Mouse (Mus musculus) kidney, adult 9 months (tissue): ENCODE measurements around the gene Gm7544.
"Not testable (repeated sequence)": the region's sequence is repeated elsewhere in the genome, so short reads cannot be mapped to it uniquely, and the experiment has no call there.

Source experiments
- DNase-seq: peaks from one replicate; pipeline ENCODE4 v3.0.0; 2022

The Gm7544 gene

GRCm38 (mm10) chr1:82955913-82956312 is at the start of gene Gm7544:
Gene Gm7544, minus strand, starts transcription at chr1:82956013.
- DNase-seq = not testable (repeated sequence)

- DNase-seq = not testable (repeated sequence)
Observed at GRCm38 (mm10) chr1:83000306-83000705, 44.5 kb upstream of the Gm7544 start, which contains the start of gene Gm47959. Gene Gm47959, plus strand, starts transcription at chr1:83000548.

GRCm38 (mm10) chr1:82993947-82994346 is 38.1 kb upstream of the Gm7544 start:
- DNase-seq = no peak

GRCm38 (mm10) chr1:82992093-82992492 is 36.3 kb upstream of the Gm7544 start:
- peak; percentile 88 for DNase-seq

GRCm38 (mm10) chr1:82991596-82991995 is 35.8 kb upstream of the Gm7544 start:
- peak; percentile 11 for DNase-seq

- DNase-seq = peak; percentile 78
Observed at GRCm38 (mm10) chr1:82991062-82991461, 35.2 kb upstream of the Gm7544 start.

- peak; percentile 84 for DNase-seq
Observed at GRCm38 (mm10) chr1:82987530-82988198, 31.9 kb upstream of the Gm7544 start.

- DNase-seq = no peak
Observed at GRCm38 (mm10) chr1:82986738-82987137, 30.9 kb upstream of the Gm7544 start.

- DNase-seq = no peak
Observed at GRCm38 (mm10) chr1:82977840-82978239, 22.0 kb upstream of the Gm7544 start.

- peak; percentile 32 for DNase-seq
Observed at GRCm38 (mm10) chr1:82975750-82976149, 19.9 kb upstream of the Gm7544 start.

GRCm38 (mm10) chr1:82974342-82974741 is 18.5 kb upstream of the Gm7544 start:
- no peak for DNase-seq

- no peak for DNase-seq
Observed at GRCm38 (mm10) chr1:82973901-82974300, 18.1 kb upstream of the Gm7544 start.

GRCm38 (mm10) chr1:82973244-82973643 is 17.4 kb upstream of the Gm7544 start:
- peak; percentile 35 for DNase-seq

- peak; percentile 23 for DNase-seq
Observed at GRCm38 (mm10) chr1:82972046-82972445, 16.2 kb upstream of the Gm7544 start.

GRCm38 (mm10) chr1:82966413-82966812 is 10.6 kb upstream of the Gm7544 start:
- no peak for DNase-seq

- DNase-seq = no peak
Observed at GRCm38 (mm10) chr1:82959870-82960385, 4.1 kb upstream of the Gm7544 start, which contains the start of gene Gm47955. Gene Gm47955, plus strand, starts transcription at chr1:82960286.

GRCm38 (mm10) chr1:82948601-82949000 is 7.2 kb downstream of the Gm7544 start:
- no peak for DNase-seq

GRCm38 (mm10) chr1:82946029-82946428 is 9.8 kb downstream of the Gm7544 start:
- DNase-seq = not testable (repeated sequence)

GRCm38 (mm10) chr1:82943295-82943694 is 12.5 kb downstream of the Gm7544 start, which contains the start of gene A030003K21Rik:
Gene A030003K21Rik, minus strand, starts transcription at chr1:82943388.
- DNase-seq = not testable (repeated sequence)

- not testable (repeated sequence) for DNase-seq
Observed at GRCm38 (mm10) chr1:82942505-82942904, 13.3 kb downstream of the Gm7544 start.

GRCm38 (mm10) chr1:82938666-82939065 is 17.1 kb downstream of the Gm7544 start:
- peak; percentile 88 for DNase-seq

- not testable (repeated sequence) for DNase-seq
Observed at GRCm38 (mm10) chr1:82931326-82931725, 24.5 kb downstream of the Gm7544 start, which contains the start of gene Gm6217. Gene Gm6217, minus strand, starts transcription at chr1:82931399.

GRCm38 (mm10) chr1:82930558-82930957 is 25.3 kb downstream of the Gm7544 start:
- DNase-seq = not testable (repeated sequence)

- DNase-seq = no peak
Observed at GRCm38 (mm10) chr1:82924650-82925049, 31.2 kb downstream of the Gm7544 start, which contains the start of gene A030014E15Rik. Gene A030014E15Rik, plus strand, starts transcription at chr1:82924917.
